Mouse (Mus musculus) lung, adult 18-20 months (tissue): ENCODE data around the gene Tmem208.

Source experiments
- DNase-seq, 2 experiments: peaks; one replicate each; pipeline ENCODE4 v3.0.0; 2022; ENCODE audit warnings: mixed read lengths in 2 of 2

Gene Tmem208

DNA sequence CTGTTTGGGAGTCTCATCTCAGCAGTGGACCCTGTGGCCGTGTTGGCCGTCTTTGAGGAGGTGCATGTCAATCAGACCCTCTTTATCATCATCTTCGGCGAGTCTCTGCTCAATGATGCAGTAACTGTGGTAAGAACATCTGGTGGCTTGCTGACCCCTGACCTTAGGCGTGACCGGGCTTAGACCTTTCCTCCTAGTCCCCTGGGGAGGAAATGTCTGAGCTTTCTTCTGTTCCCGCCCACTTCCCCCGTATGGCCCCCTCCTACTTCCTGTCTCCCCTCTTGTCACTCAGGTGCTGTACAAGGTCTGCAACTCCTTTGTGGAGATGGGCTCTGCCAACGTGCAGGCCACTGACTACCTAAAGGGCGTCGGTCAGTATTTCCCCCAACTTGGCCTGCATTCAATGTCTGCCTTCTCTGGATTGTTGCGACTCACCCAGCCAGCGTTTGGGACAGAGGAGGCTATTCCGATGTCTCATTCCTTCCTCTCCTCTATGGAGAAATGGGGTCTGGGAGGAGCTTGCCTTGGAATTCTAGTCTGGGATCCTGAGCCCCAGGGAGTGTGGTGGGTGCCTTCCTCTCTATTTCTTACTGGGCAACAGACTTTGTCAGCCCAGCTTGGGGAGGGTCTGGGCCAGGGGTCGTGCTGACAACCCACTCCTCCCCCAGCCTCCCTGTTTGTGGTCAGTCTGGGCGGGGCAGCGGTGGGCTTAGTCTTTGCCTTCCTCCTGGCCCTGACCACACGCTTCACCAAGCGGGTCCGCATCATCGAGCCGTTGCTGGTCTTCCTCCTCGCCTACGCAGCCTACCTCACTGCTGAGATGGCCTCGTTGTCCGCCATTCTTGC lies 29.2 kb downstream of the Tmem208 start:
- DNase-seq: peak in 1 of 2 experiments; percentile 33

DNA sequence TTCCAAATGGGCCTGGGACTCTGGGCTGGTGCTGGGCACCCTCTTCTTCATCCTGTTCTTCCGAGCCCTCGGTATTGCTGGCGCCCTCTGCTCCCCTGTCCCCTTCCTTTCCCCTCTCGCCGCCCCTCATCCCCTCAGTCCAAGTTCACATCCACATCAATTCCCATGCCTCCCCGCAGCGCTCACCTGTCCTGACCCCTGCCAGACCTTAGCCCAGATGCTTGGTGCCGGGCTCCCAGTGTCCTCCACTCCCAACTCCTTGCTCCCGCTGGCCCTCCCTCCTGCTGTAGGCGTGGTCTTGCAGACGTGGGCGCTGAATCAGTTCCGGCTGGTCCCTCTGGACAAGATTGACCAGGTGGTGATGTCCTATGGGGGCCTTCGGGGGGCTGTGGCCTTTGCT lies 30.5 kb downstream of the Tmem208 start:
- no peak for DNase-seq

GRCm38 (mm10) chr8:105359208-105359607 lies 33.1 kb downstream of the Tmem208 start:
- DNase-seq: no peak

- no peak for DNase-seq
Measured at GRCm38 (mm10) chr8:105359646-105360045, 33.5 kb downstream of the Tmem208 start.

- no peak for DNase-seq
Measured at GRCm38 (mm10) chr8:105361751-105362702, 35.9 kb downstream of the Tmem208 start.

DNA sequence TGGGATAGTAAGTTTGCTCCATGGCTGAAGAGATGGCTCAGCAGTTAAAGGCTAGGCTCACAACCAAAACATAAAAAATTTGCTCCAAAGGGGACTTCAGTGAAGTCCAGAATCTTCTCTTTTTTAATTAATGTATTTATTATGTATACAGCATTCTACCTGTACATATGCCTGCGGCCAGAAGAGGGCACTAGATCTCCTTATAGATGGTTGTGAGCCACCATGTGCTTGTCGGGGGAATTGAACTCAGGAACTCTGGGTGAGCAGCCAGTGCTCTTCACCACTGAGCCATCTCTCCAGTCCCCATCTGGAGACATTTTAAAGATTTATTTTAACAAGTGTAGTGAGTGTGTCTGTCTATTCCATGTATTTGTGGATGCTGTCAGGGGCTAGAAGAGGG lies 41.0 kb downstream of the Tmem208 start:
- DNase-seq: peak in 1 of 2 experiments; percentile 23

GRCm38 (mm10) chr8:105372473-105372872 lies 46.3 kb downstream of the Tmem208 start:
- no peak for DNase-seq

DNA sequence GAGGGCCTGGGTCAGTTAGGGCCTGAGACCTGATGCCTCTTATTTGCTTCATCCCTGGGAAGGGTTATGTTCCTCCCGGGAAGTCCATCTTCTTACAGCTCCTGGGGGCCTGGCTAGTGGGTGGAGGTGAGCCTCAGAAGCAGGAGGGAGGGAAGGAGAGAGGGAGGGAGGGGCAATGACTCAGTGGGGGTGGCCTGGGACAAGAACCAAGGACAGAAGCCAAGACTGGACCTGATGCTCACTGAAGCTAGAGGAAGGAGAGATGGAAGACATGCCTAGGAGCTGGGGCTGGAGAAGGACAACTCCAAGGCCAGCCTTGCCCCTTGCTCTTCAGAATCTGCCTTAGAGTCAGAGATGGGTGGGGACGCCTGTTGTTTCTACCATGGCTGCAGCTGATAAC lies 46.9 kb downstream of the Tmem208 start, which contains the start of gene Plekhg4:
Gene Plekhg4 (plus strand): TSS at position 243 of the 400 bp plus-strand sequence.
- no peak for DNase-seq

GRCm38 (mm10) chr8:105374513-105374966 lies 48.4 kb downstream of the Tmem208 start:
- DNase-seq: peak in 1 of 2 experiments; percentile 44

- peak; percentile 75 to 83 for DNase-seq
Measured at GRCm38 (mm10) chr8:105378673-105379072, 52.5 kb downstream of the Tmem208 start.

DNA sequence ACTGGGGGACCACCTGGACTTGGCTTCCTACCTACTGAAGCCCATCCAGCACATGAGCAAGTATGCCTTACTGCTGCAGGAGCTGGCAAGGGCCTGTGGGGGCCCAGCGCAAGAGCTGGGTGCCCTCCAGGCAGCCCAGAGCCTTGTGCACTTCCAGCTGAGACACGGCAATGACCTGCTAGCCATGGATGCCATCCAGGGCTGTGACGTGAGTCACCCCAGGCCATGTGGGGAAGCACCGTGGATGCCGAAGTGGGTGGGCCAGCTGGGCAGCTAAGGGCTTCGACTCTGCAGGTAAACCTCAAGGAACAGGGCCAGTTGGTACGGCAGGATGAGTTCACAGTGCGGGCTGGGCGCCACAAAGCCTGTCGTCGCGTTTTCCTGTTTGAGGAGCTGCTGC lies 54.2 kb downstream of the Tmem208 start:
- no peak for DNase-seq

DNA sequence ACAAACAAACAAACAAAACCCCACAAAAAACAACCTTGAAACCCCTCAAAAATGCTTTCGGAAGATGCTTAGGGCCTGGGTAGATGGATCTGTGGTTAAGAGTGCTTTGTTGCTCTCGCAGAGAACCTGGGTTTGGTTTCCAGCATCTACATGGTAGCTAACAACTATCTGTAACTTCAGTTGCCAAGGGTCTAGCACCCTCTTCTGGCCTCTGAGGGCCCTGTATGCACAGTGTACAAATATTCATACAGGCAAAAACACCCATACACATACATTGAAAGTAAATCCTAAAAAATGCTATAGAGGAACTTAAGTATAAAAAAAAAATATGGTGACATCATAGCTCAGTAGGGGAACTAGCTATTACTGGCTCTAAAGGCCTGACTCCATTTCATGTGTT lies 57.9 kb downstream of the Tmem208 start:
- no peak for DNase-seq
